Comparison of ENCODE assay signal across 15 mouse cellular contexts in the genomic region with DNA sequence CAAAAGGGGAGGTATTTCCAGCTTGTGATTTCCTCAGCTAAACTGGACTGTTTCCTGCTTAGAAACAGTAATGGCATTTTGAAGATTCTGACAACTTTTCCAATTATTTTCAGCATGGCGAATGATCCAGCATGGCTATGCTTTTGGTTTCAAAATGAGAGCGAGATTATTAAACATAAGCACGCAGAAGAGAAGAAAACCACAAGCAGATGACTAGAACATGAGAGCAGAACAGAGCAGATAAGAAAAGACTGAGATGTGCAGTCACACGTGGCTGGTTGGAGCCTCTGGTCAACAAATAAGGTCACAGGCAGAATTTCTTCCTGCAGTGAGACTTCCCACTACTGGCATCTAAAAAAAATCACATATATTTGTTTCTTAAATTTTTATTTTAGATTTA. TPM values are rescaled to one million over a fixed set of nuclear protein-coding genes. Genes with fewer than 3 reads are reported as not detected.
DNase-seq lines count a peak whose midpoint lies in the region; ATAC-seq and TF ChIP-seq lines count a peak whose summit lies in the region.
"Had no signal": no experiment of that assay in that cellular context is flagged by ENCODE, and none has a peak within 500 bp of the region (broad histone marks: within the 10 kb centered on the region; RNA-seq: fewer than 3 reads in every experiment).

No protein-coding gene starts in this region.

- no peak overlapping the region for H3K4me3 ChIP-seq in heart, embryonic 16.5 days (ENCODE audit: low read length)
- peak overlapping the region; percentile 43 to 78 for H3K4me3 ChIP-seq in MEL (ENCODE audit: control insufficient read depth in 1 of 2, insufficient read depth in 1 of 2, low read depth in 2 of 2, low read length in 2 of 2)
- no peak overlapping the region for H3K4me3 ChIP-seq in intestine, postnatal 0 days (ENCODE audit: low read depth, low read length)
- no peak overlapping the region for H3K4me3 ChIP-seq in stomach, embryonic 14.5 days (ENCODE audit: low read depth, low read length)
- no peak overlapping the region for H3K4me3 ChIP-seq in kidney, adult 2 months (ENCODE audit: insufficient read depth, low read depth, low read length)
- H3K4me3 ChIP-seq: midbrain, embryonic 13.5 days had no signal

- peak in 1 of 2 experiments; percentile 16; a peak in 1 of 4 replicates for TF ChIP-seq EP300 in MEL (IDR thresholded peaks at IDR 0.05; ENCODE audit: low read depth in 1 of 2, low read length in 2 of 2)

- no peaks in the 10 kb centered on the region for H3K27me3 ChIP-seq in heart, embryonic 16.5 days (ENCODE audit: control insufficient read depth, insufficient read depth, low read length)
- peaks cover 0 to under 1% of the 10 kb centered on the region in 2 experiments; a peak in 1 of 4 replicates for H3K27me3 ChIP-seq in MEL (ENCODE audit: control insufficient read depth in 1 of 2, insufficient read depth in 2 of 2, low read length in 2 of 2)
- no peaks in the 10 kb centered on the region for H3K27me3 ChIP-seq in intestine, postnatal 0 days (replicated peaks; ENCODE audit: control insufficient read depth, insufficient read depth, low read length)
- H3K27me3 ChIP-seq in stomach, embryonic 14.5 days (ENCODE audit: control insufficient read depth, insufficient read depth, low read length) = no peaks in the 10 kb centered on the region
- H3K27me3 ChIP-seq in kidney, adult 2 months (replicated peaks; ENCODE audit: control insufficient read depth, insufficient read depth, low read length) = no peaks in the 10 kb centered on the region
- H3K27me3 ChIP-seq: midbrain, embryonic 13.5 days had no signal

- TF ChIP-seq CTCF in MEL (IDR thresholded peaks at IDR 0.05 in 2 of 3, conservative IDR thresholded peaks at IDR 0.05 in 1 of 3; ENCODE audit: control insufficient read depth in 1 of 3, insufficient read depth in 1 of 3, low read depth in 2 of 3, low read length in 3 of 3, poor library complexity in 1 of 3, severe bottlenecking in 1 of 3) = no peak
- no peak for TF ChIP-seq CTCF in intestine, postnatal 0 days (IDR thresholded peaks at IDR 0.05; ENCODE audit: low read depth)
- no peak for TF ChIP-seq CTCF in kidney, adult 2 months (conservative IDR thresholded peaks at IDR 0.05; ENCODE audit: insufficient read depth, insufficient read length, low read depth, low read length)

- ATAC-seq in heart, embryonic 16.5 days (replicated peaks; ENCODE audit: extremely low read depth, insufficient read depth, low FRiP score) = no peak
- no peak for ATAC-seq in intestine, postnatal 0 days
- ATAC-seq in stomach, embryonic 14.5 days (ENCODE audit: insufficient number of reproducible peaks, insufficient read depth, low FRiP score, low read depth) = no peak
- ATAC-seq: inflammation-experienced regulatory T-cells, adult 6 months; midbrain, embryonic 13.5 days had no signal

- no peak overlapping the region for H3K9ac ChIP-seq in heart, embryonic 16.5 days (ENCODE audit: low read length)
- peak overlapping the region; percentile 34 for H3K9ac ChIP-seq in MEL (ENCODE audit: control insufficient read depth, low read depth, low read length, poor library complexity, severe bottlenecking)
- H3K9ac ChIP-seq in intestine, postnatal 0 days (ENCODE audit: low read depth, low read length) = no peak overlapping the region
- no peak overlapping the region for H3K9ac ChIP-seq in stomach, embryonic 14.5 days (replicated peaks; ENCODE audit: low read depth, low read length)
- H3K9ac ChIP-seq: midbrain, embryonic 13.5 days had no signal

- H3K4me1 ChIP-seq in heart, embryonic 16.5 days (ENCODE audit: control insufficient read depth, insufficient read depth, low read length) = peaks cover 13% of the 10 kb centered on the region
- peaks cover 3 to 5% of the 10 kb centered on the region in 2 experiments; a peak in 3 of 4 replicates for H3K4me1 ChIP-seq in MEL (ENCODE audit: control insufficient read depth in 1 of 2, insufficient read depth in 2 of 2, low read length in 2 of 2)
- H3K4me1 ChIP-seq in intestine, postnatal 0 days (replicated peaks; ENCODE audit: control insufficient read depth, insufficient read depth, low read length) = peaks cover 7% of the 10 kb centered on the region; the same call in 1 of the 2 replicates
- no peaks in the 10 kb centered on the region for H3K4me1 ChIP-seq in stomach, embryonic 14.5 days (ENCODE audit: control insufficient read depth, insufficient read depth, low read length)
- no peaks in the 10 kb centered on the region for H3K4me1 ChIP-seq in kidney, adult 2 months (ENCODE audit: control insufficient read depth, insufficient read depth, low read length)
- H3K4me1 ChIP-seq: midbrain, embryonic 13.5 days had no signal

- no peak for TF ChIP-seq POLR2A in MEL (IDR thresholded peaks at IDR 0.05; ENCODE audit: control insufficient read depth in 1 of 2, insufficient read depth in 1 of 2, low read depth in 1 of 2, low read length in 2 of 2, poor library complexity in 1 of 2)
- no peak for TF ChIP-seq POLR2A in kidney, adult 2 months (IDR thresholded peaks at IDR 0.05; ENCODE audit: low read depth, low read length)

- H3K4me2 ChIP-seq in heart, embryonic 16.5 days (ENCODE audit: low read depth, low read length) = no peak overlapping the region; the same call in 1 of the 2 replicates
- H3K4me2 ChIP-seq in intestine, postnatal 0 days (replicated peaks; ENCODE audit: low read depth) = peak overlapping the region; percentile 38; the same call in 1 of the 2 replicates
- H3K4me2 ChIP-seq in stomach, embryonic 14.5 days (replicated peaks; ENCODE audit: low read depth, low read length) = no peak overlapping the region
- H3K4me2 ChIP-seq: midbrain, embryonic 13.5 days had no signal

- WGBS in heart, embryonic 16.5 days = 62% methylated on average over 4 of the region's 4 CpGs
- WGBS in intestine, postnatal 0 days = 53% methylated on average over 4 of the region's 4 CpGs
- WGBS in stomach, embryonic 14.5 days = 73% methylated on average over 4 of the region's 4 CpGs
- 77% methylated on average over 4 of the region's 4 CpGs for WGBS in kidney, adult 2 months

- H3K36me3 ChIP-seq in heart, embryonic 16.5 days (ENCODE audit: control insufficient read depth, insufficient read depth) = no peaks in the 10 kb centered on the region
- H3K36me3 ChIP-seq in MEL (ENCODE audit: control insufficient read depth in 1 of 2, insufficient read depth in 2 of 2, low read length in 2 of 2) = peaks cover 0 to 5% of the 10 kb centered on the region in 2 experiments; a peak in 2 of 4 replicates
- no peaks in the 10 kb centered on the region for H3K36me3 ChIP-seq in intestine, postnatal 0 days (ENCODE audit: control insufficient read depth, insufficient read depth)
- H3K36me3 ChIP-seq in stomach, embryonic 14.5 days (ENCODE audit: control insufficient read depth, insufficient read depth, low read length) = no peaks in the 10 kb centered on the region
- H3K36me3 ChIP-seq in kidney, adult 2 months (ENCODE audit: control insufficient read depth, insufficient read depth, low read length) = no peaks in the 10 kb centered on the region
- H3K36me3 ChIP-seq: midbrain, embryonic 13.5 days had no signal

- intact Hi-C loops in heart, postnatal 25 days (cut with DNase I) = no loop called here

- H3K27ac ChIP-seq in heart, embryonic 16.5 days (ENCODE audit: low read length) = peak overlapping the region; percentile 5; the same call in 1 of the 2 replicates
- H3K27ac ChIP-seq in MEL (ENCODE audit: control insufficient read depth, low read depth, low read length) = peak overlapping the region; percentile 34
- H3K27ac ChIP-seq in intestine, postnatal 0 days (ENCODE audit: low read depth, low read length) = no peak overlapping the region
- H3K27ac ChIP-seq in stomach, embryonic 14.5 days (ENCODE audit: low read length) = peak overlapping the region; percentile 58; the same call in 1 of the 2 replicates
- H3K27ac ChIP-seq in kidney, adult 2 months (ENCODE audit: insufficient read depth, low read depth, low read length) = no peak overlapping the region
- H3K27ac ChIP-seq: midbrain, embryonic 13.5 days had no signal

- H3K9me3 ChIP-seq in heart, embryonic 16.5 days (replicated peaks; ENCODE audit: control insufficient read depth, low read length) = no peaks in the 10 kb centered on the region
- no peaks in the 10 kb centered on the region for H3K9me3 ChIP-seq in MEL (replicated peaks; ENCODE audit: insufficient read depth, low read length)
- no peaks in the 10 kb centered on the region for H3K9me3 ChIP-seq in intestine, postnatal 0 days (ENCODE audit: control insufficient read depth)
- H3K9me3 ChIP-seq in stomach, embryonic 14.5 days (ENCODE audit: control insufficient read depth, low read depth, low read length) = no peaks in the 10 kb centered on the region
- H3K9me3 ChIP-seq: midbrain, embryonic 13.5 days had no signal

- no peaks in the 10 kb centered on the region for H3K79me2 ChIP-seq in MEL (ENCODE audit: control insufficient read depth, insufficient read depth, low read length, poor library complexity)

- DNase-seq in heart, postnatal 25 days (ENCODE audit: low spot score) = no peak
- DNase-seq in MEL (ENCODE audit: low read depth, low spot score) = peak; percentile 67
- DNase-seq in left cerebral cortex, adult 11 months (ENCODE audit: low spot score) = no peak
- no peak for DNase-seq in kidney, adult 2 months
- DNase-seq: adrenal gland, adult 8-10 months; cerebellum, postnatal 25 days; heart, postnatal 10 days; kidney, postnatal 25 days; layer of hippocampus, postnatal 36 days had no signal

- no peak for TF ChIP-seq RAD21 in MEL (IDR thresholded peaks at IDR 0.05; ENCODE audit: low read depth, low read length)

RNA-seq across cellular contexts. Expression of a gene that starts 12.7 kb away (rescaled TPM):
- polyA plus RNA-seq in heart, embryonic 16.5 days (2015; fragmentation: Nextera tagmentation; extraction: Ambion mirVana) = 70.4 and 73.1 TPM in 2 replicates
- total RNA-seq in heart, postnatal 25 days (2021) = 10 to 100 TPM; 28.3 to 30.6 TPM
- 16.9 and 17.8 TPM in 2 replicates for total RNA-seq in MEL (2012; rRNA removed)
- 10 to 100 TPM in 1 of 2 experiments, not detected in 1; 17.1 TPM for polyA plus RNA-seq in MEL (2012; ENCODE audit: insufficient read depth in 1 of 2, insufficient read length in 2 of 2, low read depth in 1 of 2, low replicate concordance in 2 of 2, missing spikeins in 1 of 2)
- 37.1 and 40.6 TPM in 2 replicates for polyA plus RNA-seq in intestine, postnatal 0 days (2015; fragmentation: Nextera tagmentation; extraction: Ambion mirVana)
- polyA plus RNA-seq in stomach, embryonic 14.5 days (2014; fragmentation: Nextera tagmentation; extraction: Ambion mirVana) = 81.3 and 85.7 TPM in 2 replicates
- polyA plus RNA-seq in kidney, adult 2 months (2012; rRNA removed) = 18.4 and 20.6 TPM in 2 replicates

RNA-seq across cellular contexts. Expression of a gene that starts 25.6 kb away (rescaled TPM):
- polyA plus RNA-seq in heart, embryonic 16.5 days (2015; fragmentation: Nextera tagmentation; extraction: Ambion mirVana) = 3.2 and 3.9 TPM in 2 replicates
- under 1 TPM; 0.39 to 0.44 TPM for total RNA-seq in heart, postnatal 25 days (2021)
- 0.26 and 0.35 TPM in 2 replicates for total RNA-seq in MEL (2012; rRNA removed)
- under 1 TPM in 1 of 2 experiments, not detected in 1; 0.25 TPM for polyA plus RNA-seq in MEL (2012; ENCODE audit: insufficient read depth in 1 of 2, insufficient read length in 2 of 2, low read depth in 1 of 2, low replicate concordance in 2 of 2, missing spikeins in 1 of 2)
- 0.47 and 0.60 TPM in 2 replicates for polyA plus RNA-seq in intestine, postnatal 0 days (2015; fragmentation: Nextera tagmentation; extraction: Ambion mirVana)
- 2.3 and 3.1 TPM in 2 replicates for polyA plus RNA-seq in stomach, embryonic 14.5 days (2014; fragmentation: Nextera tagmentation; extraction: Ambion mirVana)
- polyA plus RNA-seq in kidney, adult 2 months (2012; rRNA removed) = 1.1 and 1.2 TPM in 2 replicates

RNA-seq across cellular contexts. Expression of a gene that starts 38.3 kb away (rescaled TPM):
- 25.2 and 25.8 TPM in 2 replicates for polyA plus RNA-seq in heart, embryonic 16.5 days (2015; fragmentation: Nextera tagmentation; extraction: Ambion mirVana)
- 10 to 100 TPM; 20.2 to 21.8 TPM for total RNA-seq in heart, postnatal 25 days (2021)
- total RNA-seq in MEL (2012; rRNA removed) = 7.4 and 7.7 TPM in 2 replicates
- polyA plus RNA-seq in MEL (2012; ENCODE audit: insufficient read depth in 1 of 2, insufficient read length in 2 of 2, low read depth in 1 of 2, low replicate concordance in 2 of 2, missing spikeins in 1 of 2) = 1 to 10 TPM in 1 of 2 experiments, not detected in 1; 8.0 TPM
- 11.4 and 14.7 TPM in 2 replicates for polyA plus RNA-seq in intestine, postnatal 0 days (2015; fragmentation: Nextera tagmentation; extraction: Ambion mirVana)
- 32.6 and 35.8 TPM in 2 replicates for polyA plus RNA-seq in stomach, embryonic 14.5 days (2014; fragmentation: Nextera tagmentation; extraction: Ambion mirVana)
- polyA plus RNA-seq in kidney, adult 2 months (2012; rRNA removed) = 13.7 and 14.7 TPM in 2 replicates

RNA-seq across cellular contexts. Expression of a gene that starts 52.6 kb away (rescaled TPM):
- polyA plus RNA-seq in heart, embryonic 16.5 days (2015; fragmentation: Nextera tagmentation; extraction: Ambion mirVana) = 7.2 and 9.1 TPM in 2 replicates
- total RNA-seq in heart, postnatal 25 days (2021) = 1 to 10 TPM; 5.0 to 5.4 TPM
- 9.7 and 11.1 TPM in 2 replicates for total RNA-seq in MEL (2012; rRNA removed)
- polyA plus RNA-seq in MEL (2012; ENCODE audit: insufficient read depth in 1 of 2, insufficient read length in 2 of 2, low read depth in 1 of 2, low replicate concordance in 2 of 2, missing spikeins in 1 of 2) = 1 to 10 TPM in 1 of 2 experiments, not detected in 1; 6.8 TPM
- 3.5 and 3.9 TPM in 2 replicates for polyA plus RNA-seq in intestine, postnatal 0 days (2015; fragmentation: Nextera tagmentation; extraction: Ambion mirVana)
- 11.5 and 12.3 TPM in 2 replicates for polyA plus RNA-seq in stomach, embryonic 14.5 days (2014; fragmentation: Nextera tagmentation; extraction: Ambion mirVana)
- polyA plus RNA-seq in kidney, adult 2 months (2012; rRNA removed) = 1.6 TPM in 2 replicates

RNA-seq across cellular contexts. Expression of a gene that starts 53.0 kb away (rescaled TPM):
- polyA plus RNA-seq in heart, embryonic 16.5 days (2015; fragmentation: Nextera tagmentation; extraction: Ambion mirVana) = 1.5 and 1.7 TPM in 2 replicates
- total RNA-seq in heart, postnatal 25 days (2021) = under 1 TPM; 0.39 to 0.75 TPM
- total RNA-seq in MEL (2012; rRNA removed) = 0.12 TPM in 1 of 2 replicates, not detected in the other
- polyA plus RNA-seq in MEL (2012; ENCODE audit: insufficient read depth in 1 of 2, insufficient read length in 2 of 2, low read depth in 1 of 2, low replicate concordance in 2 of 2, missing spikeins in 1 of 2) = under 1 TPM in 1 of 2 experiments, not detected in 1; 0.17 TPM
- 2.1 and 2.7 TPM in 2 replicates for polyA plus RNA-seq in intestine, postnatal 0 days (2015; fragmentation: Nextera tagmentation; extraction: Ambion mirVana)
- 2.7 and 2.8 TPM in 2 replicates for polyA plus RNA-seq in stomach, embryonic 14.5 days (2014; fragmentation: Nextera tagmentation; extraction: Ambion mirVana)
- 0.13 and 0.23 TPM in 2 replicates for polyA plus RNA-seq in kidney, adult 2 months (2012; rRNA removed)
- polyA plus RNA-seq: spleen, adult 2 months had no signal

Comparison
In these comparisons a context has a peak if more than half of its experiments do, and no peak if none do; other contexts are left out.
1. H3K27ac ChIP-seq: peak in heart, embryonic 16.5 days (single experiment), MEL (single experiment) and stomach, embryonic 14.5 days (single experiment); none in intestine, postnatal 0 days (single experiment) and kidney, adult 2 months (single experiment).
2. H3K4me3 ChIP-seq: peak in MEL (2 of 2); none in heart, embryonic 16.5 days (single experiment), intestine, postnatal 0 days (single experiment), stomach, embryonic 14.5 days (single experiment) and kidney, adult 2 months (single experiment).